Mouse (Mus musculus) adrenal gland, postnatal 4 days (tissue): ENCODE data around the gene Fgf13. TPM values are rescaled to one million over a fixed set of nuclear protein-coding genes. Genes with fewer than 3 reads are reported as not detected.

Source experiments
- DNase-seq, 2 experiments: peaks; one replicate each; pipeline ENCODE4 v3.0.0; 2021 to 2022; ENCODE audit warnings: low spot score in 2 of 2, mixed read lengths in 2 of 2
- long read RNA-seq, 2 experiments: library from polyadenylated mRNA; stranded (forward); transcript quantifications; one replicate each; pipeline ENCODE4 v2.0.0; 2021
- total RNA-seq, 2 experiments: library from RNA; stranded (reverse); gene quantifications; 2 replicates each; pipeline ENCODE4 v1.2.3; 2021

The Fgf13 gene
- total RNA-seq = 1 to 10 TPM; 4.1 to 4.5 TPM
- long read RNA-seq, experiment 1 = 0 reads
- long read RNA-seq, experiment 2, partial matches to known transcripts = 0 of 1 reads
- long read RNA-seq, experiment 2, other reads (novel, unspliced or antisense) = 1 of 1 reads

- no peak for DNase-seq
Measured at GRCm38 (mm10) chrX:59567695-59568431, at the start of gene Fgf13. TSS of gene Fgf13 (minus strand) at chrX:59568071.

- no peak for DNase-seq
Measured at GRCm38 (mm10) chrX:59606535-59606934, 38.7 kb upstream of the Fgf13 start.

GRCm38 (mm10) chrX:59589050-59589449 lies 21.2 kb upstream of the Fgf13 start:
- DNase-seq = no peak

- DNase-seq = no peak
Measured at GRCm38 (mm10) chrX:59585508-59586186, 17.8 kb upstream of the Fgf13 start.

GRCm38 (mm10) chrX:59584034-59584433 lies 16.2 kb upstream of the Fgf13 start:
- DNase-seq = no peak

- no peak for DNase-seq
Measured at GRCm38 (mm10) chrX:59566826-59567694, 811 bp downstream of the Fgf13 start.

GRCm38 (mm10) chrX:59566017-59566679 lies 1.7 kb downstream of the Fgf13 start:
- DNase-seq = no peak

GRCm38 (mm10) chrX:59547931-59548330 lies 19.9 kb downstream of the Fgf13 start:
- DNase-seq = no peak

GRCm38 (mm10) chrX:59508273-59508672 lies 59.6 kb downstream of the Fgf13 start:
- no peak for DNase-seq

- no peak for DNase-seq
Measured at GRCm38 (mm10) chrX:59493388-59493787, 74.5 kb downstream of the Fgf13 start.

GRCm38 (mm10) chrX:59485426-59485825 lies 82.4 kb downstream of the Fgf13 start:
- no peak for DNase-seq

GRCm38 (mm10) chrX:59402596-59403285 lies 165.1 kb downstream of the Fgf13 start:
- DNase-seq = no peak

- no peak for DNase-seq
Measured at GRCm38 (mm10) chrX:59290916-59291411, 276.9 kb downstream of the Fgf13 start.

- DNase-seq = no peak
Measured at GRCm38 (mm10) chrX:59251576-59251975, 316.3 kb downstream of the Fgf13 start.

- DNase-seq = no peak
Measured at GRCm38 (mm10) chrX:59243752-59244151, 324.1 kb downstream of the Fgf13 start.

GRCm38 (mm10) chrX:59243176-59243575 lies 324.7 kb downstream of the Fgf13 start:
- no peak for DNase-seq

- DNase-seq = no peak
Measured at GRCm38 (mm10) chrX:59241460-59241747, 326.5 kb downstream of the Fgf13 start.

GRCm38 (mm10) chrX:59240683-59241459 lies 327.0 kb downstream of the Fgf13 start:
- DNase-seq = no peak

- DNase-seq = no peak
Measured at GRCm38 (mm10) chrX:59220675-59221074, 347.2 kb downstream of the Fgf13 start.

GRCm38 (mm10) chrX:59201146-59201545 lies 366.7 kb downstream of the Fgf13 start:
- DNase-seq = no peak
